Mouse (Mus musculus) heart, embryonic 12.5 days (tissue): Measurements from ENCODE around the gene Tnf. TPM values are rescaled to one million over a fixed set of nuclear protein-coding genes. Genes with fewer than 3 reads are reported as not detected.
A peak's percentile ranks its signal among the peaks of the same experiment; 100 is the strongest.

Source experiments
- ATAC-seq: fragments of 200-750 bp; cut with Nextera tagmentation; 2 replicates; pipeline ENCODE4 v1.8.0; 2017; ENCODE audit warnings: moderate TSS enrichment, moderate library complexity; ENCODE audit not compliant: insufficient number of reproducible peaks, low FRiP score
- H3K27ac ChIP-seq: fragments of 300-500 bp; sonication (generic); 2 replicates; pipeline ENCODE4 v1.5.1; 2016; ENCODE audit warnings: mild to moderate bottlenecking, moderate library complexity; ENCODE audit not compliant: poor library complexity, severe bottlenecking
- H3K27me3 ChIP-seq: fragments of 300-500 bp; sonication (generic); replicated peaks from 2 replicates; pipeline ENCODE4 v1.6.1; 2016; ENCODE audit warnings: mild to moderate bottlenecking, moderate library complexity
- H3K36me3 ChIP-seq: fragments of 300-500 bp; sonication (generic); 2 replicates; pipeline ENCODE4 v1.6.1; 2016; ENCODE audit warnings: mild to moderate bottlenecking, moderate library complexity
- H3K4me1 ChIP-seq: fragments of 300-500 bp; sonication (generic); replicated peaks from 2 replicates; pipeline ENCODE4 v1.6.1; 2016; ENCODE audit warnings: mild to moderate bottlenecking
- H3K4me2 ChIP-seq: fragments of 300-500 bp; sonication (generic); 2 replicates; pipeline ENCODE4 v1.6.1; 2016; ENCODE audit warnings: mild to moderate bottlenecking, moderate library complexity
- H3K4me3 ChIP-seq: fragments of 300-500 bp; sonication (generic); 2 replicates; pipeline ENCODE4 v1.5.1; 2016; ENCODE audit warnings: mild to moderate bottlenecking
- H3K9ac ChIP-seq: fragments of 300-500 bp; sonication (generic); 2 replicates; pipeline ENCODE4 v1.6.1; 2016; ENCODE audit warnings: mild to moderate bottlenecking, moderate library complexity
- H3K9me3 ChIP-seq: fragments of 300-500 bp; sonication (generic); replicated peaks from 2 replicates; pipeline ENCODE4 v1.6.1; 2016; ENCODE audit warnings: mild to moderate bottlenecking, moderate library complexity
- WGBS: fragments of 180-500 bp; shearing (Covaris S2); methylation state at CpG from one replicate; pipeline ENCODE4 v1.1.7; 2016; 5-methylcytosine and 5-hydroxymethylcytosine counted together
- polyA plus RNA-seq: library from polyadenylated mRNA; unstranded; fragments of >200 nt; fragmentation: Nextera tagmentation; extraction: Ambion mirVana; gene quantifications from 2 replicates; pipeline ENCODE4 v1.2.1, GENCODE M21; 2016

Gene Tnf
- polyA plus RNA-seq, 1 experiment from 2014 or later = not detected

- peak overlapping the region; percentile 48 for H3K4me3 ChIP-seq
- H3K9me3 ChIP-seq = no peaks in the 10 kb centered on the region
- ATAC-seq = peak; percentile 86
- WGBS = 1% methylated on average over 66 of the region's 66 CpGs
- peaks cover 19% of the 10 kb centered on the region for H3K4me1 ChIP-seq
- H3K27me3 ChIP-seq = peaks cover 59% of the 10 kb centered on the region
- H3K27ac ChIP-seq = no peak overlapping the region
- peak overlapping the region; percentile 84 for H3K4me2 ChIP-seq
- peak overlapping the region; percentile 50 for H3K9ac ChIP-seq
- no peaks in the 10 kb centered on the region for H3K36me3 ChIP-seq
Measured at GRCm38 (mm10) chr17:35195631-35196320, 6.0 kb downstream of the Tnf start.

GRCm38 (mm10) chr17:35194844-35195630 lies 6.8 kb downstream of the Tnf start:
- Histone ChIP-seq H3K9ac (peak overlapping the region; percentile 50), H3K4me3 (peak overlapping the region; percentile 48), H3K27me3 (peaks cover 51% of the 10 kb centered on the region), H3K36me3 (no peaks in the 10 kb centered on the region), H3K4me1 (peaks cover 19% of the 10 kb centered on the region), H3K27ac (no peak overlapping the region), H3K4me2 (peak overlapping the region; percentile 84), H3K9me3 (no peaks in the 10 kb centered on the region)
- ATAC-seq = 0 out of 2 replicates have a peak, but pooled peaks have one; percentile 23
- WGBS = 29% methylated on average over 19 of the region's 19 CpGs

GRCm38 (mm10) chr17:35193881-35194843 lies 7.6 kb downstream of the Tnf start, which contains the start of gene Ltb:
Gene Ltb, plus strand, starts transcription at chr17:35194439.
- H3K27me3 ChIP-seq = peaks cover 44% of the 10 kb centered on the region
- H3K27ac ChIP-seq = no peak within 1 kb of the TSS
- H3K9me3 ChIP-seq = no peaks in the 10 kb centered on the region
- no peaks in the 10 kb centered on the region for H3K36me3 ChIP-seq
- WGBS = 52% methylated on average over 28 of the region's 28 CpGs
- H3K4me1 ChIP-seq = peaks cover 20% of the 10 kb centered on the region
- H3K4me3 ChIP-seq = peak within 1 kb of the TSS; percentile 48; the same call in 1 of the 2 replicates
- peak within 1 kb of the TSS; percentile 84 for H3K4me2 ChIP-seq
- 0 out of 2 replicates have a peak within 1 kb of the TSS, but pooled peaks have one; percentile 3 for H3K9ac ChIP-seq
- peak; percentile 27; the same call in 1 of the 2 replicates for ATAC-seq

- Histone ChIP-seq H3K4me3 (no peak overlapping the region), H3K4me1 (peaks cover 22% of the 10 kb centered on the region), H3K9me3 (no peaks in the 10 kb centered on the region), H3K4me2 (no peak overlapping the region), H3K27ac (no peak overlapping the region), H3K36me3 (no peaks in the 10 kb centered on the region), H3K9ac (no peak overlapping the region), H3K27me3 (peaks cover 41% of the 10 kb centered on the region)
- WGBS = 71% methylated on average over 5 of the region's 5 CpGs
- no peak for ATAC-seq
Measured at GRCm38 (mm10) chr17:35192924-35193323, 8.9 kb downstream of the Tnf start.

GRCm38 (mm10) chr17:35191723-35192122 lies 10.1 kb downstream of the Tnf start:
- Histone ChIP-seq H3K9ac (no peak overlapping the region), H3K9me3 (no peaks in the 10 kb centered on the region), H3K36me3 (no peaks in the 10 kb centered on the region), H3K4me2 (no peak overlapping the region), H3K27me3 (peaks cover 35% of the 10 kb centered on the region), H3K4me3 (no peak overlapping the region), H3K4me1 (peaks cover 23% of the 10 kb centered on the region), H3K27ac (no peak overlapping the region)
- 56% methylated on average over 2 of the region's 2 CpGs for WGBS
- ATAC-seq = no peak

- no peak for ATAC-seq
- Histone ChIP-seq H3K9ac (no peak overlapping the region), H3K9me3 (no peaks in the 10 kb centered on the region), H3K4me1 (peaks cover 20% of the 10 kb centered on the region), H3K36me3 (no peaks in the 10 kb centered on the region), H3K4me2 (no peak overlapping the region), H3K4me3 (no peak overlapping the region), H3K27me3 (peaks cover 20% of the 10 kb centered on the region), H3K27ac (no peak overlapping the region)
- 50% methylated on average over 4 of the region's 4 CpGs for WGBS
Measured at GRCm38 (mm10) chr17:35190096-35190495, 11.7 kb downstream of the Tnf start.

- Histone ChIP-seq H3K9me3 (no peaks in the 10 kb centered on the region), H3K4me2 (no peak overlapping the region), H3K27me3 (peaks cover 11% of the 10 kb centered on the region), H3K36me3 (no peaks in the 10 kb centered on the region), H3K9ac (no peak overlapping the region), H3K27ac (no peak overlapping the region), H3K4me3 (no peak overlapping the region), H3K4me1 (peaks cover 13% of the 10 kb centered on the region)
- 47% methylated on average over 1 of the region's 1 CpGs for WGBS
- no peak for ATAC-seq
Measured at GRCm38 (mm10) chr17:35189186-35189585, 12.6 kb downstream of the Tnf start.

GRCm38 (mm10) chr17:35187959-35188610 lies 13.7 kb downstream of the Tnf start, which contains the start of gene Lst1:
Gene Lst1, minus strand, starts transcription at chr17:35188439.
- Histone ChIP-seq H3K36me3 (no peaks in the 10 kb centered on the region), H3K27me3 (no peaks in the 10 kb centered on the region), H3K9me3 (no peaks in the 10 kb centered on the region), H3K4me3 (no peak within 1 kb of the TSS), H3K4me2 (no peak within 1 kb of the TSS), H3K27ac (no peak within 1 kb of the TSS), H3K4me1 (peaks cover 12% of the 10 kb centered on the region), H3K9ac (no peak within 1 kb of the TSS)
- no peak for ATAC-seq
- 72% methylated on average over 7 of the region's 7 CpGs for WGBS

- H3K27me3 ChIP-seq = no peaks in the 10 kb centered on the region
- H3K4me2 ChIP-seq = no peak overlapping the region
- no peak overlapping the region for H3K27ac ChIP-seq
- H3K4me3 ChIP-seq = no peak overlapping the region
- H3K9ac ChIP-seq = no peak overlapping the region
- H3K4me1 ChIP-seq = peaks cover 12% of the 10 kb centered on the region
- 69% methylated on average over 4 of the region's 4 CpGs for WGBS
- no peak for ATAC-seq
- H3K36me3 ChIP-seq = no peaks in the 10 kb centered on the region
- no peaks in the 10 kb centered on the region for H3K9me3 ChIP-seq
Measured at GRCm38 (mm10) chr17:35187345-35187744, 14.5 kb downstream of the Tnf start.

GRCm38 (mm10) chr17:35186681-35187080 lies 15.1 kb downstream of the Tnf start:
- Histone ChIP-seq H3K27ac (peak overlapping the region; percentile 62), H3K4me1 (peaks cover 12% of the 10 kb centered on the region), H3K9me3 (no peaks in the 10 kb centered on the region), H3K4me3 (peak overlapping the region; percentile 55), H3K27me3 (no peaks in the 10 kb centered on the region), H3K4me2 (peak overlapping the region; percentile 73), H3K36me3 (no peaks in the 10 kb centered on the region), H3K9ac (peak overlapping the region; percentile 64; the same call in 1 of the 2 replicates)
- 3% methylated on average over 4 of the region's 4 CpGs for WGBS
- ATAC-seq = peak; percentile 54
